Mouse (Mus musculus) cerebellum, adult 2 months (tissue): ENCODE results near the gene Qprt.

ENCODE experiments used
- CTCF ChIP-seq: fragments of 200-500 bp; IDR thresholded peaks from 2 replicates; pipeline ENCODE4 v1.5.1; 2011; ENCODE audit warnings: low read depth, mild to moderate bottlenecking, control low read depth, low read length, moderate library complexity, borderline replicate concordance; ENCODE audit not compliant: insufficient read depth
- POLR2A ChIP-seq: fragments of 200-500 bp; IDR thresholded peaks from 2 replicates; pipeline ENCODE4 v1.6.1; 2011; ENCODE audit warnings: low read length, control low read depth, borderline replicate concordance; ENCODE audit not compliant: insufficient read depth

- TF ChIP-seq CTCF, result no peak
- TF ChIP-seq POLR2A, result no peak
Measured at GRCm38 (mm10) chr7:127105551-127105950, 16.5 kb downstream of the Qprt start.
